In genomic region chr4:151043281-151043680, GRCm38 (mm10) we compare ENCODE assay signal across 8 mouse cellular contexts. TPM values are rescaled to one million over a fixed set of nuclear protein-coding genes. Genes with fewer than 3 reads are reported as not detected.
A peak's percentile ranks its signal among the peaks of the same experiment; 100 is the strongest.
DNase-seq lines count a peak whose midpoint lies in the region; ATAC-seq and TF ChIP-seq lines count a peak whose summit lies in the region.

No protein-coding gene starts in this region.

- no peak for TF ChIP-seq CTCF in lung, adult 2 months (IDR thresholded peaks at IDR 0.05; ENCODE audit: insufficient read depth, low read length)

- H3K9ac ChIP-seq in stomach, embryonic 15.5 days, result no peak overlapping the region

- H3K4me3 ChIP-seq in brown adipose tissue, adult 24 weeks (ENCODE audit: insufficient read depth, low read depth, low read length), result peak overlapping the region; percentile 74
- peak overlapping the region; percentile 86 for H3K4me3 ChIP-seq in lung, adult 2 months (replicated peaks; ENCODE audit: extremely low read depth, low read depth, low read length)
- H3K4me3 ChIP-seq in stomach, embryonic 15.5 days (replicated peaks), result peak overlapping the region; percentile 57

- no peaks in the 10 kb centered on the region for H3K27me3 ChIP-seq in stomach, embryonic 15.5 days (replicated peaks)

- ATAC-seq in stomach, embryonic 15.5 days (ENCODE audit: insufficient read depth, low FRiP score, low read depth), result no peak

- no peaks in the 10 kb centered on the region for H3K9me3 ChIP-seq in stomach, embryonic 15.5 days

- peak overlapping the region; percentile 89 for H3K27ac ChIP-seq in brown adipose tissue, adult 24 weeks (replicated peaks; ENCODE audit: low read depth, low read length)
- H3K27ac ChIP-seq in stomach, embryonic 15.5 days, result no peak overlapping the region

- peak; percentile 10 for DNase-seq in 416B (ENCODE audit: low read depth)
- DNase-seq in heart, adult 18-20 months, result peak; percentile 49 to 51
- peak; percentile 24 for DNase-seq in kidney, adult 18-20 months
- peak; percentile 41 for DNase-seq in lung, adult 2 months
- no peak for DNase-seq in spleen, adult 18-20 months
- no peak for DNase-seq in frontal cortex, postnatal 25 days (ENCODE audit: low spot score in 2 of 2)

- WGBS in lung, adult 2 months, result 27% methylated on average over 5 of the region's 5 CpGs
- WGBS in stomach, embryonic 15.5 days, result 41% methylated on average over 5 of the region's 5 CpGs

- H3K4me1 ChIP-seq in brown adipose tissue, adult 24 weeks (ENCODE audit: control insufficient read depth, insufficient read depth, insufficient read length, low read length), result peaks cover 11% of the 10 kb centered on the region; the same call in 1 of the 2 replicates
- peaks cover 4% of the 10 kb centered on the region; the same call in 1 of the 2 replicates for H3K4me1 ChIP-seq in lung, adult 2 months (ENCODE audit: control insufficient read depth, insufficient read depth, low read length)
- H3K4me1 ChIP-seq in stomach, embryonic 15.5 days, result peaks cover 7% of the 10 kb centered on the region; the same call in 1 of the 2 replicates

- TF ChIP-seq POLR2A in lung, adult 2 months (IDR thresholded peaks at IDR 0.05; ENCODE audit: borderline replicate concordance, extremely low read depth, low read depth, low read length), result peak; percentile 71; the same call in 1 of the 2 replicates

- no peaks in the 10 kb centered on the region for H3K36me3 ChIP-seq in stomach, embryonic 15.5 days

- H3K4me2 ChIP-seq in stomach, embryonic 15.5 days, result peak overlapping the region; percentile 97

RNA-seq across cellular contexts. Expression of gene Per3, which starts 1.2 kb away (rescaled TPM):
- polyA plus RNA-seq in brown adipose tissue, adult 24 weeks (2012; ENCODE audit: insufficient read depth, insufficient read length, missing spikeins), result 7.0 and 17.9 TPM in 2 replicates
- 1 to 10 TPM; 3.3 to 3.6 TPM for total RNA-seq in heart, adult 18-20 months (2021)
- polyA plus RNA-seq in lung, adult 2 months (2012; rRNA removed), result 16.6 and 22.6 TPM in 2 replicates
- polyA plus RNA-seq in stomach, embryonic 15.5 days (2015; fragmentation: Nextera tagmentation; extraction: Ambion mirVana), result 5.6 and 5.7 TPM in 2 replicates

RNA-seq across cellular contexts. Expression of gene Vamp3, which starts 14.5 kb away (rescaled TPM):
- polyA plus RNA-seq in brown adipose tissue, adult 24 weeks (2012; ENCODE audit: insufficient read depth, insufficient read length, missing spikeins), result 79.5 and 80.6 TPM in 2 replicates
- total RNA-seq in heart, adult 18-20 months (2021), result 10 to 100 TPM; 53.4 to 62.2 TPM
- polyA plus RNA-seq in lung, adult 2 months (2012; rRNA removed), result 37.7 and 70.5 TPM in 2 replicates
- polyA plus RNA-seq in stomach, embryonic 15.5 days (2015; fragmentation: Nextera tagmentation; extraction: Ambion mirVana), result 129 and 133 TPM in 2 replicates

RNA-seq across cellular contexts. Expression of gene Gm13090, which starts 46.1 kb away (rescaled TPM):
- polyA plus RNA-seq in brown adipose tissue, adult 24 weeks (2012; ENCODE audit: insufficient read depth, insufficient read length, missing spikeins), result not detected in 2 replicates
- total RNA-seq in heart, adult 18-20 months (2021), result not detected
- polyA plus RNA-seq in lung, adult 2 months (2012; rRNA removed), result not detected in 2 replicates
- not detected in 2 replicates for polyA plus RNA-seq in stomach, embryonic 15.5 days (2015; fragmentation: Nextera tagmentation; extraction: Ambion mirVana)

RNA-seq across cellular contexts. Expression of gene Uts2, which starts 46.4 kb away (rescaled TPM):
- not detected in 2 replicates for polyA plus RNA-seq in brown adipose tissue, adult 24 weeks (2012; ENCODE audit: insufficient read depth, insufficient read length, missing spikeins)
- total RNA-seq in heart, adult 18-20 months (2021), result not detected
- not detected in 2 replicates for polyA plus RNA-seq in lung, adult 2 months (2012; rRNA removed)
- polyA plus RNA-seq in stomach, embryonic 15.5 days (2015; fragmentation: Nextera tagmentation; extraction: Ambion mirVana), result not detected in 2 replicates

Comparison
In these comparisons a context has a peak if more than half of its experiments do, and no peak if none do; other contexts are left out.
1. DNase-seq: peak in 416B (single experiment), heart, adult 18-20 months (2 of 2), kidney, adult 18-20 months (single experiment) and lung, adult 2 months (single experiment); none in spleen, adult 18-20 months (0 of 2) and frontal cortex, postnatal 25 days (0 of 2).
2. Peak in every context shown above with its lines, with median percentiles within 50 percentile points of each other: H3K4me3 ChIP-seq.